Mouse (Mus musculus) cerebellum, postnatal 14 days (tissue): ENCODE measurements around the gene Ezr.

Experiments used
- DNase-seq, 2 experiments: peaks; one replicate each; pipeline ENCODE4 v3.0.0; 2021; ENCODE audit warnings: mixed read lengths in 2 of 2

Gene Ezr

DNA sequence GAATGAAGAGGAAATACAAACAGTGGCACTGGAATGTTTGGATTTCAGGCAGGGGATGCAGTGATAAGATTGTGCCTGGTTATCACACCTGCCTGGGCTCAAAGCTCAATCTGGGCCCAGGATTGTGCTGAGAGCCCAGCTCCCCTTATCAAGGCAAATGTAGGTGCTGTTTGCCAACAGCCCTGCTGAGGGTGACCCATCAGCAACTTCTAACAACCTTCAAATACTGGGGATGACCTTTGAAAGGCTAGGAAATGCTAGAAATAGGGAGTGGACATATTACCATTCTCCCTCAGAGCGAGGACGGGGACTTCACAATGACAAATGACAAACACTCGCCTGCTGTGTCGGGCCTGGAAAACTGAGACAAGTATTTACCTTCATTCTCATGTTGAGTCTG, 15.8 kb downstream of the Ezr start:
- DNase-seq = no peak

DNA sequence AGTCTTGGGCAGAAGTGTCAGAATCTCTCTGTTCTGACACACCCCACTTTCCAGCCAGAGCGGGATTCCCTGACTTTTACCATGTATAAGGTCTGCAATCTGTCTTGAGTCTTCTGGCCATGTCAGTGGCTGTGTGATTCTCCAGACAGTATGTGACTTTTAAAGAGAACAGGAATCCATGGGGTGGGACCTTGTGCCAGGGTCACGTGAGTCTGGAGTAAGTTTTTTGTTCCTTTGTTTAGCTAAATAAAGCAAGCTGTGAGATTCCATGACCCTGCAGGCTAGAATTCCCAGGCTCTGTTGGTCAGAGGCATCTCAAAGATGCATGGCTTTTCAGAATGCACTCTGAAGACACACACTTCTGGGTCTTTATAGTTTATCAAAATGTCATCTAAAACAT, 16.7 kb downstream of the Ezr start:
- no peak for DNase-seq

DNA sequence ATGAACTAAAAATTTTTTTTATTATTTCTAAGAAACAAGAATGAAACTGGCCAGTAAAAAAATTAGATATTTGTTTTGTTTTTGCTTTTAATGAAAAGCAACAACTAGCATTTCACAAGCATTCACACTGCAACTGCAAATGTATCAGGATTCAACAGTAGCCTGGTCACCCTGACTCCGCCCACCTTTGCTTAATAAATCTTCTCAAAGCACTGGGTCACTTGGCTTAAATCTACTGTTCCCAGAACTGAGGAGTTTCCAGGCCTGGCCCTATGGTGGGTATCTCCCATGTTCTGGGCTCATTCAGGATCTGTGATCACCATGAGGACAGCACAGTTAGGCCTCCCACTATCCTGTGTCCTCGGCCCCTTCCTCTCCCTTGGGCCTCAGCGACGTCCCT, 17.9 kb downstream of the Ezr start:
- DNase-seq = no peak

DNA sequence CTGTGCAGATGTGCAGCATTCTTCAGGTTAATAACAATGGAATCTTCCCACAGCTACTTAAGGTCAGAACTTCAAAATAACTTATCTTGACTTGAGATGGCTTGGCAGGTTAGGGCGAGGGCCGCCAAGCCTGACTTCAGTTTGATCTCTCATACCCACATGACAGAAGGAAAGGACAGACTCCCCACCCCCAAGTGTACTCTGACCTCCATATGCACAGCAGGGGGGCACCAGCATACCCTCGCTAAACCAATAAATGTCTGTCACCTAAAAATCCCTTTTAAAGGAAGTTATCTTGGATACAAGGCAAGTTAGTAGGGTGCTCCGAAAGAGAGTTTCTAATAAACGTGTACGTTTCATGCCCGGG, 18.4 kb downstream of the Ezr start:
- DNase-seq = no peak

DNA sequence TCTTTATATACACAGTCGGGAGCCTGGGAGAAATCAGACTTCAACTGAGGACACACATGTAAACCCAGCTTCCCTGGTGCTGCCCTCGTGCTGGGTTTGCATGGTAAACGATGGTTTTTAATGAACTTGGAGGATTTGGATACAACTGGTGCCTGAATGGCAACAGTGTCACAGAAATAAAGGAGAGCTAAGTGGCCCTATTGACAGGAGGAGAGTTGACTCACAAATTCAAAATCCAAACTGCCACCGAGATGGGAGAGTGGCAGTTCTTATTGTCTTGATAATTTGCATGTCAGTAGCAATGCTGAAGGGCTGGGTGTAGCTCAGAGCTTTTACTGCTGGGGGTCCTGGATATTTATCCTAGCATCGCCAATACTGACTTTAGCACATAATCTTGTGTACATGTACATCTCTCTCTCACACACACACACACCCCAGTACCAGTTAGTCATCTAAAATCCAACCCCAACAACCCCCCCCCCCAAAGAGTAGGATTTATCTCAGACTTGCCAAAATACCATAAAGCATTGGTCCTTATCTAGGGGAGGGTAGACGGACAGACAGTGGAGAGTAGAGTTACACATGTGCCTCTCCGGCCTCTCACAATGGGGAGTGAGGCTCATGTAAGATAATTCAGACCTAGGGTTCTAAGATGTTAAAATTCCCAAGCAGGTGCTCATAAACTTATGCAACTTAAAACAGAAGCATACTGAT, 18.9 kb downstream of the Ezr start:
- DNase-seq = no peak

DNA sequence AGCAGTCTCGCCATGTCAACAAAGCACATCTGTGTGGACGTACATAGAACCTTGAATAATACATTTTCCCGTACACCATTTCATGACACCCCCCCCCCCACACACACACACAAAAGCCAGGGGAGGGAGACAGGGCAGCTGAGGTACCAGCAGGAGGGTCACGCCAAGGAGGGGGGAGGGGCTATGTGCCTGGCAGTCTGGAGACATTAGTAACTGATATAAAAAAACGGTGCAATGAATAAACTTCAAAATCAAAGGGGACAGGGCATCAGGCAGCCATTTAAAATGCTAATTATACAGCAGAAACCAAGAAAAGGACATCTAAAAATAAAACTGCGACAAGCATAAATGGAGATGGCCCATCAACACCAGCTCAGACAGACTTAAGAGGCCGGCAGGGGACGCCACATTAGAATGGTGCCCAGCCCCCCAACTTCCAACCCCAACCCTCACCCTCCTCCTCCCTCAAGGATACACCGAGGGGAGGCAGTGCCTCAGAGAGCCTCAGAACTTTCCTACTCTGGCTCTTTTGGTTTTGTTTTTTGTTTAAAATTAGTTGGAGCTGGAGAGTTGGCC, 22.8 kb downstream of the Ezr start:
- DNase-seq = peak in 1 of 2 experiments; percentile 59

DNA sequence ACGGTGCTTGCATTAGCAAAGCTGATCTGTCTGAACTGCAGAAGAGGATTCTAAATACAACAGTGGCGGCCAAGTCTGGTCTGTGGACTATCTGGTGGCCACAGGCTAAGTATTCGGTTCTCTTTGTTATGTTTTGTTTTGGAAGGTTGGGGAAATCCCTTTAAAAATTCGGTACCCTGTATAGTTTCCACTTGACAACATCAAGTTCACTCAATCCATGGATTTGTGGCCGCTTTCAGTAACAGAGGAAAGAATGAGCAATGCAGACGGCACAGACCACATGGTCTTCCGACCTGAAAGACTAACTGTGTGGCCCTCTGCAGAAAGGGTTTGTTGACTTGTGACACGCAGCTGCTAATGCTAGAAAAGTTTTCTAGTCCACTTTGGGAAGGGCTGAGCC, 23.7 kb downstream of the Ezr start:
- DNase-seq = no peak

DNA sequence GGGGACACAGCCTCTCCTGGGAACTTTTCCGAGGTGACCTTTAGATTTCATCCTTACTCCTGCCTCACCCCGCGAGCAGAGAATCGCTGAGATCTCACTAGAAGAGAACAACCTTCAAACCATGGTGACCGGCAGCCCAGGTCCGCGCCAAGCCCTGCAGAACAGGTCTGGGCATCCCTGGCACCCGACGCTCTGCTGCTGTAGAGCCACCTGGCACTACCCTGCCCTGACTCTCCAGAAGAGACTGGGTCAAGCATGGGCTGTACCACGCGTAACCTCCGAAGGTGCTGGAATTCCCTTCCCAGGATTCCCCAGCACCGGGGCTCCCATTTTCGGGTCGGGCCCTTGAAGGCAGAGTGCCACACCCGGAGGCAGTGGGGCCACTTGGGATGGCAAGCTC, 24.7 kb downstream of the Ezr start:
- no peak for DNase-seq

DNA sequence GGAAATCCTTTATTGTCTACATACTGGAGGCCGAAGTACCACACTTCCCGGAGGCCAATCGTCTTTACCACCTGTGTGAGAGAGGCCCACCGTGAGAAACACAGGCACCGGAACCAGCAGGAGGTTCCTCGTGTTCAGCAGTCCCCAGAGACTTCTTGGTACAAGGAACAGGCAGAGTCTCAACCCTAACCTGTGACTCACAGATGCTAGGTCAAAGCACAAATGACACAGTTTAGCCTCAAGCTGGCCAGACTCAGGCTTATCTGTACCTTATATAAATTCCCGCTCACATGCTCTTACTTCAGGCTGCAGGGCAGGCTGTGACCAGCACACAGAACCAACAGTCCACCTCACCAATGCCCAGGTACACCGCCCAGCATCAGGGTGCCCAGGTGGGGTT, 26.7 kb downstream of the Ezr start:
- DNase-seq = no peak

DNA sequence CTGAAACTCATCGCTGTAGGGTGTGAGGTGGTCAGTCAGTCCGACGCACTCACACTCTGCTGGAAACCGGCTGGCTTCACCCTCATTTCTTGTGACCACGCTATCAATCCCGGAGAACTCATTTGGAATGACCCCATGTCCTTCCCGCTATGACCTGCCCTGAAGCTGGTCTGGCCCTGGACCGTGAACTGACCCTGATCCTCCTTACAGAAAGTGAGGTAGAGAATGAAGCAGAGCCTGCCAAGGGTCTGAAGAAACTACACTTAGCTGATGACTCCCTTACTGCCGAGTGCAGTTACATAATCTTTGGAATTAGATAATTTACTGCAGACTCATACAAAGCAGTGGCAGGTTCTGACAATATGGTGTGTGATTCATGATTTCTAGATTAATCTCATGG, 27.4 kb downstream of the Ezr start:
- DNase-seq = no peak

DNA sequence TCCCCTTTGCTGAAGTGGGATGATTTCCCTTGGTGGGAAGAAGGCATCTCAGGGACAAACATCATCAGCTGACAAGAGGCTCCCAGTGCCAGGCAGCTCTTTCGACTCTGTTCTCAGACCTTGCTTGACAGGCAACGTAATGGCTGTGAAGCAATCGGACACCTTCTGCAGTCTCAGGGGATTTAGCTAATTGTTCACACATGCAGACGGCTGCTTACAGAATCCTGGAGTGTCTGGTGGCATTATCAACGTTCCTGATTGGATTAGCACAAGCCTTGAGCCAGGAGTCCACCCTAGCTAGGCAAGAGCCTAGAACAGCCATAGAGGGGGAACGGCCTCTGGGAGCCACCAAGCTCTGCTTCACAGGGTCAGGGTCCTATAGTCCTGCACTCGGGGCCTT, 30.2 kb downstream of the Ezr start:
- no peak for DNase-seq

DNA sequence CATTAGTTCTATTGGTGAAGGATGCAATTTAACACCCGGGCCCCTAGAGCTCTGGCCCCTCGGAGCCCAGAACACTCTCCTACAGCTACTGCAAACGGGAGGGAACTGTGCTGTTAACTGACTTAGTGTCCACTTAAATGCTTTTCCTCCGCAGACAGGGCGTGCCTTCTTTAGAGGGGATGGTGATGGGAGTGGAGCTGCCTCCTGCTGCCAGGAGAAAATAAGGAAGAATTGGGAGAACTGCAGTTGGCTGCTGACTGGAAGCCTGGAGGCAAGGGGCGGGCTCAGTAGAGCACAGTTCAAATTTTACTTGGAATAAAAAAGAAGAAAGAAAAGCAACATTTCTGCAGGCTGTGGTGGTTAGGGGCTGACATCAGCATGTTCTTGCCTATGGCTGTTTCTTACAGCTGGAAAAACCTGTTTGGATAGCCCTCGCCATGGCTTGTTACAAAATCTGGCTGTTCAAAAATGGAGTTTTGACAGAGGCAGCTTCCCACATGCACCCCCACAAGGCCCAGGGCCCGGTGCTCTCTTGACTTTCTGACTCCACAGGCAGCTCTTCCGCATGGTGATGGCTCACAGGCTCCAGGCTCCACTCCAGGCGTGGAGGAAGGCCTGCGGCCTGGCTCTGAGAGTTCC, 31.2 kb downstream of the Ezr start:
- no peak for DNase-seq

DNA sequence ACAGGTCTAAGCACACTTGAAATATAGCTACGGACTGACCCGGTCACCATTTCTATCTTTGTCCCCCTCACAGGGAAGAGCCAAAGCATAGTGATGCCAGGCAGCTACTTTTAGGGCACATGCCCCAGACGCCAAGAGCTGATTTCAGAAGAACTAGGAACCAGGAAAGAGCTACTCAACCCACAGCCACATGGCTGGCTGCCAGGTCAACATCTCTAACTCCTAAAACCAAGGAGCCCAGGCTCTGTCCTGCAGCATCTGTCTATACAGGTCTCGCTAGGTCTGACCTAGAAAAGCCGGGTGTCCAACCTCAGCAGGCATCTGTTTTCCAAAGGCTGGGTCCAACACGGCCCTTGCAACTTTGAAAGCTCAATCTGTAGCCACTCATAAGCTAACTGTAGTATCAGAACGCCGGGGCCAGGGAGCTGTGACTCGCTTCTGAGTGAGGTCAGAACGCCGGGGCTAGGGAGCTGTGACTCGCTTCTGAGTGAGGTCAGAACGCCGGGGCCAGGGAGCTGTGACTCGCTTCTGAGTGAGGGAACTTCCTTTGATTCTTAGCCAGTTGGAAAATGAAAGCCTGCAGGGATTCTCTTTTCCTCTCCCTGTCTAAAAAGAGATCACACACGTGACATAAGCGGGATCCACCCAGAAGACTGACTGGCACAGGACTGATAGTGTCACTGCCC, 33.7 kb downstream of the Ezr start:
- DNase-seq = no peak

DNA sequence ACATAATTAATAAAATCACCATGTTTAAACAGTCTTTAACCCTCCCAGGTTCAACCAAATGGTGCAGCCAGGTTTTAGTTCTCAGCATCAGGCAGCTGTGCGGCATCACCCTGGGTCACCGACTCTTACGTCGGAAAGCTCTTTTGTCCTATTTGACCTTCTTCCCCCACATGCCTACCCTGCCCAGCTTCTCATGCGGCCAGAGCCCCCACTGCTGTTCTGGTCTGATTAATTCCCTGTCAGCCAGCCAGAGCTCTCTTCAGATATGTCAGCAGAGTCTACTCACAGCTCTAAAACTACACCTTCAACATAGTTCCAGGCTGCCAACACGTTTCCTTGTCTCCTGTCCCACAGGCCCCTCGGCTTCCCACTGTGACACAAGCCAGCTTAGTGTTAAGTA, 35.1 kb downstream of the Ezr start:
- peak in 1 of 2 experiments; percentile 47 for DNase-seq

DNA sequence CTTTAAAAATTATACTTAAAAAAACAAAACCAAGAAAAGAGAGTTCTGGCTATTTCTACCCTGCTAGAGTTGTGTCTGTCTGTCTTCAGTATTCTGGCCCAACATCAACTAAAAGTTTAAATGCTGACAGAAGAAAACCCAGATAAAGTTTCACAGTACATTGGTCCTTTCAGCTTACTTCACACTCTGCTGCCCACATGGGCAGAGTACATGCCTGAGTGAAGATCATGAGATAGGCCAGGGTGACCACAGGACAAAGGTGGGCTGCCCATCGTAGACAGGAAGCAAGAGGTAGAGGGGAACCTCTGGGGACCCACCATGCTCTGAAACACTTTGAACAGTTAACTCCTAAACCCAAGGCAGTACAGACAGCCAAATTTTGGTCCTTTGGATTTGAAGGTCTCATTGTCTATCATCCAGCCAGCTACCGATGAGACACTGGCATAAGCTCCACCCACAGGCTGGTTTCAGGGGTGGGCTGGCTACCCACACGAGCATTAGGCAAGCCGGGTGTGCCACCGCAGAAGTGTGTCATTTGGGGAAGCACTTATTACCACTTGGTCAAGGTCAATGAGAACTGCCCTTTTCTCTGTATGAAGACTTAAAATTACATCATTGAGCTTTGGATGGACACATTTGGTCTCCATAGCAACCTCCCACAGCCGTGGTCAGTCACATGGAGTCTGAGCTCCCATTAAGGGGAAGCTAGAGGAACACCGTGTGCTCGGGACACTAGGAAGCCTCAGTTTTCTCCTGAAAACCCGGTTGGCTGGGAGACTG, 35.9 kb downstream of the Ezr start:
- no peak for DNase-seq

DNA sequence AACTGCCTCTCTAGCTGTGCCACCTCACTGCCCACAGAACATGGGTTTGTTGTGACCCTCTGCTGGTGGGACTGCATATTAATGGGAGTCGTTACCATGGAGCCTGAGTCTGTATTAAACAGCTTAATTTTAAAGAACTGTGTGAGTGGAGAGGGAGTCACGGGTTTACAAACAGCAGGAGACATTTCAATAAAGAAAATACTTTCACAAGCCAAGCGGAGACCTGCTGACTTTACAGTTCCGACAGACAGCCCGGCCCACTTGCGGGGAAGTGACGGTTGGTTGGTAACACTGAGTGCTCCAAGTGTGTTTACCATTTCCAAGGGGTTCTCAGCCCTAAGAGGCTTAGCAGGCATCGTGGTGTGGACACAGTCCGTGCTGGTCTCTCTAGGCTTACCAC, 36.6 kb downstream of the Ezr start:
- DNase-seq = no peak

DNA sequence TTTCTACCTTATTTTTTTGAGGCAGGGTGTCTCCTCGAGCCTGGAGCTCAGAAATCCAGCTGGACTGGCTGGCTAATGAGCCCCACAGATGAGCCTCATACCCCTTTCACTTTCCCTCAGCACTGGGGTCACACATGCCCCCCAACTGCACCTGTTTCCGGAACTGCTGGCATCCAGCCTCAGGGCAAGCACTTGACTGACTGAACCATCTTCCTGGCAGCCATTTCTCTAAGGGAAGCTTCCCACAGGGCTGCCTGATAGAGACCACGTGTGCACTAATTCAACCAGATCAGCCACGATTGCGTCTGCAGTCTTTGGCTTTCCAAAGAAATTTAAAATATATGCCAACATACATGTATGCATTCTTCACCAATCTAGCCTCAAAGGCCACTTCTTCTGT, 37.1 kb downstream of the Ezr start:
- DNase-seq = peak in 1 of 2 experiments; percentile 52

DNA sequence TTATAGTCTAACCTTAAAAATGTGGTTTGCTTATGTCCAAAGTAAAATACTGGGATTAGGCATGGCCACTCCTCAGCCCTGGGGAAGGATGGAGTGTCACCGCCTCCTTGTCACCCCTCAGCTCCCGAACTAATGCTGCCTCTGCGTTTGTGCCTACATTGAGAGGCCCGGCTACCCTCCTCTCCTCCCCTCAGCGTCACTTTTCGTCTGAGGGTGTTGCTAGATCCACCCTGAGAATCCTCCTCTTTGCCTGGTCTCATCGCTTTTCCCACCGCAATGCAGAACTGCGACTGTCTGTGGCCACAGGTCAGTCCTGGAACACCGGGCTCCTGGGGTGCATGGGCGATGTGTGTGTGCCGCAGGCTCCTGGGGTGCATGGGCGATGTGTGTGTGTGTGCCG, 37.7 kb downstream of the Ezr start:
- no peak for DNase-seq

DNA sequence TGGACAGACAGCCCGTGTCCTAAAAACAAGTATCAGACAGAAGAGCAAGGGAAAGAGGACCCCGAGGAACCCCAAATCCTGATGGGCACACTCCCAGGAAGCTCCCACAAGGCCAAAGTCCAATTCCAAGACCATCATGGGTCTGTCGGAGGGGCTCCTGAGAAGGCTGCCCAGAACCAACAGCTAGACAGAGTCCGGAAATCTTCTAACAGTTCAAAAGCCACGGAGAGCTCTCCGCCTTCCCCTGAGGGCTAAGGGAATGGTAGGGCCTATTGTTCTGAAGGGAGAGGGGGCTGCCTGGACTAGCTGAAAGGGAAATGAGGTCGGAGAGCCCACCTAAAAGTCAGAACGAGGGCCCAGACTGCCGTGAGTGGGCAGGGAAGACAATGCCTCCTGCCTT, 38.2 kb downstream of the Ezr start:
- peak in 1 of 2 experiments; percentile 3 for DNase-seq

DNA sequence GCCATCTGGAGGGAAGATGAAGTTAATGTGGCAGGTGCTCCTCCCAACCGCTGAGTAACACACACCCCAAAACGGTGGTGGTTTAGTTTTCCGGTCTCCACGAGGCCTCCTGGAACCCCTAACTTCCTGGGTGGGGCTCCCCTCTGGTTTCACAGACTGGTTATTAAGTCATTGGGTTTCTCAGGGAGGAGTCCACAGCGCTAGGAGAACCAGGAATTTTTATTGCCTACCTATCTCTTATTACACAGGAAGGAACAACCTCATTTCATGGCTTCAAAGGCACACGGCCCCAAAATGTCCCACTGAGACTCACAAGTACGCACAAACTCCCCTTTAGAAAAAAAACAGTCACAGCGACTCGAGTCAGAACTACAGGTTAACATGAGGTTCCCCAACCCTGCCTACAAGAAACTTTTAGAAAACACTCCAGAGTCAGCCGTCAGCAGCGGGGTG, 38.8 kb downstream of the Ezr start:
- peak in 1 of 2 experiments; percentile 4 for DNase-seq

DNA sequence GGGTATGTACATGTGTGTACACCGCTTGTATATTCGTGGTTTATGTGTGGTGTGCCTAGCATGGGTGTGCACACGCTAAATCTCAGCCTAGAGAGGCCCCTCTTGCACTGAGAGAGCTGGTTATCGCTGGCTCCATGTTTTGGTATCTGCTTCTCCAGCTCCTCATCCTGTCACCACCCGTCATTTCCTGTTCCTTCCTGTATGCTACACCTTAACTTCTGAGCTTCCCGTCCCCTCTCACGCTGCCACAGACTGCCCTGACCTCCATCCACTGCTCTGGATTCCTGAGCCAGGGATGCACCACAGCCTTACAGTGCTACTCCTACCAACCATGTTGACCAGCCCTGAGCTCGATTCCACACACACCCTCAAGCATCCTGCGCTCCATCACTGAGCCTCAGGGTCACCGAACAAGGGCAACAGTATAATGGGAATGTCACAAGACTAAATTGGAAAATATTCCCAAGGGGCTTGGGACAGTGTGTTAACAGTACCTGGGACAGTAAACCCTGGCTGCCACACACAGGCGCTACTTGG, 39.5 kb downstream of the Ezr start:
- peak in 1 of 2 experiments; percentile 7 for DNase-seq
